ENCODE assay signal across 12 mouse cellular contexts in genomic region chr6:121108075-121108474, GRCm38 (mm10). TPM values are rescaled to one million over a fixed set of nuclear protein-coding genes. Genes with fewer than 3 reads are reported as not detected.
DNase-seq lines count a peak whose midpoint lies in the region; ATAC-seq and TF ChIP-seq lines count a peak whose summit lies in the region.
"Had no signal": no experiment of that assay in that cellular context is flagged by ENCODE, and none has a peak within 500 bp of the region (broad histone marks: within the 10 kb centered on the region; RNA-seq: fewer than 3 reads in every experiment).

No protein-coding gene starts in this region.

- ATAC-seq in heart, embryonic 16.5 days (replicated peaks; ENCODE audit: extremely low read depth, insufficient read depth, low FRiP score) = no peak
- ATAC-seq in lung, postnatal 0 days = no peak
- no peak for ATAC-seq in liver, embryonic 15.5 days (ENCODE audit: insufficient read depth)
- ATAC-seq in neural tube, embryonic 14.5 days (ENCODE audit: low read depth) = no peak

- H3K9ac ChIP-seq in heart, embryonic 16.5 days (ENCODE audit: low read length) = no peak overlapping the region; the same call in 1 of the 2 replicates
- no peak overlapping the region for H3K9ac ChIP-seq in lung, postnatal 0 days (replicated peaks; ENCODE audit: low read depth)
- 0 out of 2 replicates have a peak overlapping the region, but pooled peaks have one; percentile 99 for H3K9ac ChIP-seq in liver, embryonic 15.5 days
- no peak overlapping the region for H3K9ac ChIP-seq in neural tube, embryonic 14.5 days (replicated peaks; ENCODE audit: low read depth, low read length)

- no peak for TF ChIP-seq EP300 in lung, postnatal 0 days (IDR thresholded peaks at IDR 0.05)

- TF ChIP-seq CTCF in lung, postnatal 0 days (IDR thresholded peaks at IDR 0.05) = no peak

- H3K27ac ChIP-seq in heart, embryonic 16.5 days (ENCODE audit: low read length) = no peak overlapping the region
- no peak overlapping the region for H3K27ac ChIP-seq in lung, postnatal 0 days (ENCODE audit: low read length)
- H3K27ac ChIP-seq in liver, embryonic 15.5 days (replicated peaks) = no peak overlapping the region
- H3K27ac ChIP-seq in neural tube, embryonic 14.5 days (ENCODE audit: low read depth, low read length) = no peak overlapping the region
- H3K27ac ChIP-seq: embryonic facial prominence, embryonic 13.5 days; macrophage; neural tube, embryonic 12.5 days had no signal

- no peaks in the 10 kb centered on the region for H3K27me3 ChIP-seq in heart, embryonic 16.5 days (ENCODE audit: control insufficient read depth, insufficient read depth, low read length)
- H3K27me3 ChIP-seq in lung, postnatal 0 days (replicated peaks; ENCODE audit: insufficient read depth, low read length) = no peaks in the 10 kb centered on the region
- H3K27me3 ChIP-seq in liver, embryonic 15.5 days = no peaks in the 10 kb centered on the region
- no peaks in the 10 kb centered on the region for H3K27me3 ChIP-seq in neural tube, embryonic 14.5 days (ENCODE audit: control insufficient read depth, insufficient read depth, low read length)
- H3K27me3 ChIP-seq: embryonic facial prominence, embryonic 13.5 days; neural tube, embryonic 12.5 days had no signal

- H3K4me3 ChIP-seq in heart, embryonic 16.5 days (ENCODE audit: low read length) = peak overlapping the region; percentile 96
- no peak overlapping the region; the same call in 1 of the 2 replicates for H3K4me3 ChIP-seq in lung, postnatal 0 days (ENCODE audit: low read depth, low read length)
- peak overlapping the region; percentile 99 for H3K4me3 ChIP-seq in liver, embryonic 15.5 days (replicated peaks)
- no peak overlapping the region; the same call in 1 of the 2 replicates for H3K4me3 ChIP-seq in neural tube, embryonic 14.5 days (ENCODE audit: low read depth, low read length)

- WGBS in heart, embryonic 16.5 days = 59% methylated on average over 1 of the region's 1 CpGs
- 75% methylated on average over 1 of the region's 1 CpGs for WGBS in lung, postnatal 0 days
- 38% methylated on average over 1 of the region's 1 CpGs for WGBS in liver, embryonic 15.5 days (ENCODE audit: insufficient replicate concordance)
- 66% methylated on average over 1 of the region's 1 CpGs for WGBS in neural tube, embryonic 14.5 days

- H3K4me2 ChIP-seq in heart, embryonic 16.5 days (ENCODE audit: low read depth, low read length) = peak overlapping the region; percentile 79
- H3K4me2 ChIP-seq in lung, postnatal 0 days (replicated peaks; ENCODE audit: low read depth, low read length) = peak overlapping the region; percentile 98
- H3K4me2 ChIP-seq in liver, embryonic 15.5 days = peak overlapping the region; percentile 73
- peak overlapping the region; percentile 88; the same call in 1 of the 2 replicates for H3K4me2 ChIP-seq in neural tube, embryonic 14.5 days (ENCODE audit: low read depth, low read length)

- peaks cover 4% of the 10 kb centered on the region for H3K36me3 ChIP-seq in heart, embryonic 16.5 days (ENCODE audit: control insufficient read depth, insufficient read depth)
- no peaks in the 10 kb centered on the region for H3K36me3 ChIP-seq in lung, postnatal 0 days (ENCODE audit: insufficient read depth, low read length)
- H3K36me3 ChIP-seq in liver, embryonic 15.5 days (replicated peaks) = peaks cover 45% of the 10 kb centered on the region
- H3K36me3 ChIP-seq in neural tube, embryonic 14.5 days (ENCODE audit: control insufficient read depth, insufficient read depth, low read length) = no peaks in the 10 kb centered on the region

- peaks cover 64% of the 10 kb centered on the region for H3K4me1 ChIP-seq in heart, embryonic 16.5 days (ENCODE audit: control insufficient read depth, insufficient read depth, low read length)
- peaks cover 10% of the 10 kb centered on the region for H3K4me1 ChIP-seq in lung, postnatal 0 days (ENCODE audit: insufficient read depth, low read depth, low read length)
- H3K4me1 ChIP-seq in liver, embryonic 15.5 days (replicated peaks) = peaks cover 92% of the 10 kb centered on the region
- peaks cover 16% of the 10 kb centered on the region for H3K4me1 ChIP-seq in neural tube, embryonic 14.5 days (ENCODE audit: control insufficient read depth, insufficient read depth, low read length)

- no peaks in the 10 kb centered on the region for H3K9me3 ChIP-seq in heart, embryonic 16.5 days (replicated peaks; ENCODE audit: control insufficient read depth, low read length)
- H3K9me3 ChIP-seq in lung, postnatal 0 days (ENCODE audit: low read length) = no peaks in the 10 kb centered on the region
- H3K9me3 ChIP-seq in liver, embryonic 15.5 days (replicated peaks) = no peaks in the 10 kb centered on the region
- H3K9me3 ChIP-seq in neural tube, embryonic 14.5 days (ENCODE audit: control insufficient read depth, low read length) = no peaks in the 10 kb centered on the region
- H3K9me3 ChIP-seq: embryonic facial prominence, embryonic 13.5 days; neural tube, embryonic 12.5 days had no signal

- DNase-seq in heart, adult 11 months = no peak
- no peak for DNase-seq in lung, postnatal 0 days (ENCODE audit: low spot score)
- no peak for DNase-seq in lung, postnatal 25 days (ENCODE audit: low spot score)
- DNase-seq in cerebellum, adult 11-12 months = no peak
- DNase-seq: cerebellum, adult 8-10 months; right cerebral cortex, postnatal 25 days had no signal

RNA-seq across cellular contexts. Expression of gene Mical3, which starts 22.7 kb away (rescaled TPM):
- 27.2 and 30.4 TPM in 2 replicates for polyA plus RNA-seq in heart, embryonic 16.5 days (2015; fragmentation: Nextera tagmentation; extraction: Ambion mirVana)
- polyA plus RNA-seq in lung, postnatal 0 days (2015; fragmentation: Nextera tagmentation; extraction: Ambion mirVana) = 12.6 and 12.8 TPM in 2 replicates
- polyA plus RNA-seq in liver, embryonic 15.5 days (2015; fragmentation: Nextera tagmentation; extraction: Ambion mirVana) = 8.7 and 11.5 TPM in 2 replicates
- 47.3 and 68.8 TPM in 2 replicates for polyA plus RNA-seq in neural tube, embryonic 14.5 days (2014; fragmentation: Nextera tagmentation; extraction: Ambion mirVana)

Comparison
In these comparisons a context has a peak if more than half of its experiments do, and no peak if none do; other contexts are left out.
1. H3K4me3 ChIP-seq: peak in heart, embryonic 16.5 days (single experiment) and liver, embryonic 15.5 days (single experiment); none in lung, postnatal 0 days (single experiment) and neural tube, embryonic 14.5 days (single experiment).
2. Peak in every context shown above with its lines, with median percentiles within 50 percentile points of each other: H3K4me2 ChIP-seq.